Mouse (Mus musculus): ENCODE results near the gene Spon1. TPM values are rescaled to one million over a fixed set of nuclear protein-coding genes. Genes with fewer than 3 reads are reported as not detected.
A peak's percentile ranks its signal among the peaks of the same experiment; 100 is the strongest.

Gene Spon1
- polyA plus RNA-seq, 2 experiments, result 9.0 to 13.8 TPM

DNA sequence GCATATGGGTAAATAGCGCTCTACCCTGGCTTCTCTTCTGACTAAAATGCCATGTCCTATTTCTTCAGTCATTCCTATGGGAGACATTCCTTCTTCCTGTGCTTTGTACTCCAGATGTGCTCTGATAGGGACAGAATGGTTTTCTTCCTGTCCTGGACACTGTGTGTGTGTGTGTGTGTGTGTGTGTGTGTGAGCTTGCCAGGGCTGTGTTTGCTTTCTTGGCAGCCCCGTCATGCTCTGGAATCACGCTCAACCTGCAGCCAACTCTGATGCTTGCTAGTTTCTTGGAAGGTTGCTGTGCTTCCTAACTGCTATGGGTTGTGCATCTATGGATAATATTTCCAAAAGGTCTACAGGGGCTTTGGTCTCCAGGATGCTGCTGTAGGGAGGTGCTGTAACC lies 9.1 kb downstream of the Spon1 start:
- Histone ChIP-seq H3K27ac (replicated peaks; ENCODE audit: low read depth, low read length) (no peak overlapping the region), H3K36me3 (ENCODE audit: control insufficient read depth, insufficient read depth, low read length) (no peaks in the 10 kb centered on the region), H3K9me3 (ENCODE audit: control insufficient read depth, low read length) (peaks cover 3% of the 10 kb centered on the region; the same call in 1 of the 2 replicates), H3K4me3 (replicated peaks; ENCODE audit: low read length) (no peak overlapping the region), H3K4me2 (replicated peaks; ENCODE audit: low read depth, low read length, severe bottlenecking) (no peak overlapping the region), H3K4me1 (ENCODE audit: control insufficient read depth, insufficient read depth, low read length) (no peaks in the 10 kb centered on the region), H3K27me3 (ENCODE audit: control insufficient read depth, insufficient read depth, low read length) (no peaks in the 10 kb centered on the region), H3K9ac (ENCODE audit: low read depth, low read length, severe bottlenecking) (no peak overlapping the region)
- TF ChIP-seq POLR2A (IDR thresholded peaks at IDR 0.05; ENCODE audit: borderline replicate concordance, extremely low read depth, insufficient read depth, insufficient read length), result no peak
- DNase-seq (ENCODE audit: low spot score), result peak; percentile 50
- 72% methylated on average over 3 of the region's 3 CpGs for WGBS
- no peak for ATAC-seq (ENCODE audit: low FRiP score, low read depth)

DNA sequence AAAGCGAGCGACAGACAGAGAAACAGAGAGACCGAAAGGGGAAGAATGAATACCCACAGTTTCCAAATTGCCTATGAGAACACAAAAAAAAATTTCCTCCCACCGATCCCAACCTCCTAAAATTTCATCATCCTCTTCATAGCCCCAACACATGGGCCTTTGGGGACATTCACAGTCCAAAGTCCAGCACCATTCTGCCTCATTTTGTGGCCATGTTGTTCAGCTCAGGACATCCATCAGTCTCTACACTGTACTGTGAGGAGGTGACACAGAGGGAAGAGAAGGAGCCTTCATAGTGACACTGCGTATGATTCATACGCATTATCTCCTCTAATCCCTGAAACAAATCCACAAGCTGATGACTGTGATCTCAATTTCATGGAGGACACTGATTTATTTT lies 12.7 kb downstream of the Spon1 start:
- no peak overlapping the region for H3K9ac ChIP-seq (ENCODE audit: low read depth, low read length, severe bottlenecking)
- H3K27me3 ChIP-seq (ENCODE audit: control insufficient read depth, insufficient read depth, low read length), result no peaks in the 10 kb centered on the region
- H3K4me3 ChIP-seq (replicated peaks; ENCODE audit: low read length), result no peak overlapping the region
- no peak for DNase-seq (ENCODE audit: low spot score)
- WGBS, result 92% methylated on average over 6 of the region's 6 CpGs
- no peaks in the 10 kb centered on the region; the same call in 1 of the 2 replicates for H3K9me3 ChIP-seq (ENCODE audit: control insufficient read depth, low read length)
- no peaks in the 10 kb centered on the region for H3K36me3 ChIP-seq (ENCODE audit: control insufficient read depth, insufficient read depth, low read length)
- H3K27ac ChIP-seq (replicated peaks; ENCODE audit: low read depth, low read length), result no peak overlapping the region
- ATAC-seq (ENCODE audit: low FRiP score, low read depth), result no peak
- no peak for TF ChIP-seq POLR2A (IDR thresholded peaks at IDR 0.05; ENCODE audit: borderline replicate concordance, extremely low read depth, insufficient read depth, insufficient read length)
- no peak overlapping the region for H3K4me2 ChIP-seq (replicated peaks; ENCODE audit: low read depth, low read length, severe bottlenecking)
- no peaks in the 10 kb centered on the region for H3K4me1 ChIP-seq (ENCODE audit: control insufficient read depth, insufficient read depth, low read length)

DNA sequence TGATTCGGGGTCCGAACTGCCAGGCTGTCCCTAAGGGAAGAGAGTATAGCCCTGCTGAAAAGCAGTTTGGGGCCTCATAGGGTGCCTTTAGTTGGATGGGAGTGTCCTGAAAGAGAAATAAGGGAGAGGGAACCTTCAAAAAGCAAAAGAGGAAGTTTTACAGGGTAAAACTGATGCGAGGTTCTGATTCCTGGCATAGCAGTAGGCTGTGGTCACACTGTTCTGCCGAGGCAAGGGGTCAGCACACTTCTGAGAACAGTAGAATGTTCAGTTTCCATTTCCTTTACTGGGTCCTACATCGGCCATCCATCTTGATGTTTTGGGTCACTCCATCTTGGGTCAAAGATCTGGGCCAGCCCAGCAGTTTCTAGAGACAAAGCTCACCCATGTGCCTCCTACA lies 14.5 kb downstream of the Spon1 start:
- TF ChIP-seq POLR2A (IDR thresholded peaks at IDR 0.05; ENCODE audit: borderline replicate concordance, extremely low read depth, insufficient read depth, insufficient read length), result no peak
- no peak for ATAC-seq (ENCODE audit: low FRiP score, low read depth)
- no peaks in the 10 kb centered on the region for H3K27me3 ChIP-seq (ENCODE audit: control insufficient read depth, insufficient read depth, low read length)

DNA sequence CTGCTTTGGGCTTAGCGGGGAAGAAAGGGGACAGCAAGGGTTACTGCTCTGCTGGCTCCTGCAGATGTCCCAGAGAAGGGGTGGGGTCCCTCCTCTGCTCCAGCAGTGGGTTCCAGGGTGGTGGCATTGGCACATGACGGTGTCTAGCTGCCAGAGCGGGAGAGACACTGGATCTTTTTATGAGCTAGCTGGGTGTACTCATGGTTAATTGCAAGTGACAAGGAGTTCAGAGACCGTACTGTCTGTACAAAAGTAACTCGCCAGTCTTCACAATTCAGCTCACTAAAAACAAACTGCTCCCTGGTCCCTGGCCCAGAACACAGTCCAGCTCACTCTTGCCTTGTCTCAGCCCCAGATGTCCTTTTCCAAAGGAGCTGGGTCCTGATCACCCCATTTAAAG lies 26.2 kb downstream of the Spon1 start:
- ATAC-seq (ENCODE audit: low FRiP score, low read depth), result no peak
- Histone ChIP-seq H3K4me1 (ENCODE audit: control insufficient read depth, insufficient read depth, low read length) (no peaks in the 10 kb centered on the region), H3K4me3 (replicated peaks; ENCODE audit: low read length) (no peak overlapping the region), H3K9ac (ENCODE audit: low read depth, low read length, severe bottlenecking) (no peak overlapping the region), H3K9me3 (ENCODE audit: control insufficient read depth, low read length) (no peaks in the 10 kb centered on the region), H3K4me2 (replicated peaks; ENCODE audit: low read depth, low read length, severe bottlenecking) (no peak overlapping the region), H3K36me3 (ENCODE audit: control insufficient read depth, insufficient read depth, low read length) (no peaks in the 10 kb centered on the region), H3K27me3 (ENCODE audit: control insufficient read depth, insufficient read depth, low read length) (no peaks in the 10 kb centered on the region), H3K27ac (replicated peaks; ENCODE audit: low read depth, low read length) (no peak overlapping the region)
- TF ChIP-seq POLR2A (IDR thresholded peaks at IDR 0.05; ENCODE audit: borderline replicate concordance, extremely low read depth, insufficient read depth, insufficient read length), result no peak
- no peak for DNase-seq (ENCODE audit: low spot score)
- WGBS, result 63% methylated on average over 5 of the region's 5 CpGs

More for the DNA sequence above, 14.5 kb downstream of the Spon1 start:
- Histone ChIP-seq H3K36me3 (ENCODE audit: control insufficient read depth, insufficient read depth, low read length) (no peaks in the 10 kb centered on the region), H3K4me3 (replicated peaks; ENCODE audit: low read length) (no peak overlapping the region), H3K27ac (replicated peaks; ENCODE audit: low read depth, low read length) (no peak overlapping the region), H3K9me3 (ENCODE audit: control insufficient read depth, low read length) (no peaks in the 10 kb centered on the region; the same call in 1 of the 2 replicates), H3K4me1 (ENCODE audit: control insufficient read depth, insufficient read depth, low read length) (no peaks in the 10 kb centered on the region), H3K9ac (ENCODE audit: low read depth, low read length, severe bottlenecking) (no peak overlapping the region), H3K4me2 (replicated peaks; ENCODE audit: low read depth, low read length, severe bottlenecking) (no peak overlapping the region)
- DNase-seq (ENCODE audit: low spot score), result no peak
- WGBS, result 87% methylated on average over 5 of the region's 5 CpGs

DNA sequence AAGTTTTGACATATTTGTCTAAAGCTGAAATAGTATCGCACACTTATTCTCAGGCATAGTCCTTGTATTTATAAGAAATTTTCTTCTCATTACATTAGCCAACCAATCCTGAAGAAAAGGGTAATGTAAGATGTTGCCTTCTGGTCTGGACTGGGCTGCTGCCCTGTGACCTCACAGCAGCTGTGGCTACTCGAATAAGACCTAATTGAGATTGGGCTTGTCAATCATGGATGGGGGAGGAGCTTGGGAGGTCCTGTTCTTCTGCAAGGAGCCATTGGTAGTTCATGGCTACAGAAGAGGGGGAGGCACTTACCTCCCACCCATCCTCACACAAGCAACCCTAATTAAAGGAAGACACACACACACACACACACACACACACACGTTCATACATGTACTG lies 27.1 kb downstream of the Spon1 start:
- Histone ChIP-seq H3K27ac (replicated peaks; ENCODE audit: low read depth, low read length) (no peak overlapping the region), H3K9ac (ENCODE audit: low read depth, low read length, severe bottlenecking) (no peak overlapping the region), H3K36me3 (ENCODE audit: control insufficient read depth, insufficient read depth, low read length) (no peaks in the 10 kb centered on the region), H3K4me1 (ENCODE audit: control insufficient read depth, insufficient read depth, low read length) (no peaks in the 10 kb centered on the region), H3K4me3 (replicated peaks; ENCODE audit: low read length) (no peak overlapping the region), H3K9me3 (ENCODE audit: control insufficient read depth, low read length) (no peaks in the 10 kb centered on the region), H3K4me2 (replicated peaks; ENCODE audit: low read depth, low read length, severe bottlenecking) (no peak overlapping the region), H3K27me3 (ENCODE audit: control insufficient read depth, insufficient read depth, low read length) (no peaks in the 10 kb centered on the region)
- ATAC-seq (ENCODE audit: low FRiP score, low read depth) (no peak), DNase-seq (ENCODE audit: low spot score) (no peak)
- TF ChIP-seq POLR2A (IDR thresholded peaks at IDR 0.05; ENCODE audit: borderline replicate concordance, extremely low read depth, insufficient read depth, insufficient read length), result no peak
- 75% methylated on average over 3 of the region's 3 CpGs for WGBS

DNA sequence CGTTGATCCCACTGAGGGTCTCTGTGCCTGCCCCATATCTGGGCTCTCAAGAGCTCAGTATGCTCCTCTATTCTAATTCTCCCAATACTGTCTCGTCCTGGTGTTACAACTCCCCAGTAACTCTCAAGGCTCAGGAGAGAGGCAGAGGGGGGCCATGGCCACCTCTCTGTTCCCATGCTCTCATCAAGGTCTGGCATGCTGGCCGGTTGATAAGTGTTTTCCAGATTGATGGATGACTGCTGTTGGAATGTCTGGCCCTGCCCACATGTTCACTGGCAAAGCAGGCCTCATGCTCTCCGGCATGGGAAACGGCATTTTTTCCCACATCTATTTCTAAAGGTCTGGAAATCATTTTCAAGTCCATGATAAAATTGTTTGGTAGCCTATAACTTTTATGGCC lies 29.4 kb downstream of the Spon1 start:
- Histone ChIP-seq H3K9me3 (ENCODE audit: control insufficient read depth, low read length) (no peaks in the 10 kb centered on the region), H3K4me1 (ENCODE audit: control insufficient read depth, insufficient read depth, low read length) (no peaks in the 10 kb centered on the region), H3K36me3 (ENCODE audit: control insufficient read depth, insufficient read depth, low read length) (no peaks in the 10 kb centered on the region), H3K27ac (replicated peaks; ENCODE audit: low read depth, low read length) (no peak overlapping the region), H3K9ac (ENCODE audit: low read depth, low read length, severe bottlenecking) (no peak overlapping the region), H3K4me3 (replicated peaks; ENCODE audit: low read length) (no peak overlapping the region), H3K4me2 (replicated peaks; ENCODE audit: low read depth, low read length, severe bottlenecking) (no peak overlapping the region), H3K27me3 (ENCODE audit: control insufficient read depth, insufficient read depth, low read length) (no peaks in the 10 kb centered on the region)
- 61% methylated on average over 5 of the region's 5 CpGs for WGBS
- no peak for TF ChIP-seq POLR2A (IDR thresholded peaks at IDR 0.05; ENCODE audit: borderline replicate concordance, extremely low read depth, insufficient read depth, insufficient read length)
- DNase-seq (ENCODE audit: low spot score), result no peak
- no peak for ATAC-seq (ENCODE audit: low FRiP score, low read depth)

Data from limb, embryonic 14.5 days (tissue).